Mouse (Mus musculus) forebrain, embryonic 10.5 days (tissue): ENCODE results near the gene Spocd1. TPM values are rescaled to one million over a fixed set of nuclear protein-coding genes. Genes with fewer than 3 reads are reported as not detected.

Source experiments
- DNase-seq: peaks from one replicate; pipeline ENCODE4 v3.0.0-alpha.2; 2017; ENCODE audit warnings: low spot score; ENCODE audit errors: extremely low spot score
- H3K27ac ChIP-seq: fragments of 300-500 bp; sonication (generic); 2 replicates; pipeline ENCODE4 v1.5.1; 2016; ENCODE audit warnings: mild to moderate bottlenecking
- H3K27me3 ChIP-seq: fragments of 300-500 bp; sonication (generic); 2 replicates; pipeline ENCODE4 v1.6.1; 2016; ENCODE audit warnings: mild to moderate bottlenecking; ENCODE audit not compliant: poor library complexity, severe bottlenecking
- H3K36me3 ChIP-seq: fragments of 300-500 bp; sonication (generic); replicated peaks from 2 replicates; pipeline ENCODE4 v1.6.1; 2016; ENCODE audit warnings: mild to moderate bottlenecking, moderate library complexity
- H3K4me1 ChIP-seq: fragments of 300-500 bp; sonication (generic); 2 replicates; pipeline ENCODE4 v1.6.1; 2016
- H3K4me3 ChIP-seq: fragments of 300-500 bp; sonication (generic); 2 replicates; pipeline ENCODE4 v1.5.1; 2016; ENCODE audit warnings: mild to moderate bottlenecking, moderate library complexity
- H3K9me3 ChIP-seq: fragments of 300-500 bp; sonication (generic); 2 replicates; pipeline ENCODE4 v1.6.1; 2016; ENCODE audit warnings: mild to moderate bottlenecking, moderate library complexity
- WGBS: fragments of 180-500 bp; shearing (Covaris S2); methylation state at CpG from one replicate; pipeline ENCODE4 v1.1.7; 2016; 5-methylcytosine and 5-hydroxymethylcytosine counted together
- polyA plus RNA-seq: library from polyadenylated mRNA; unstranded; fragments of >200 nt; fragmentation: Nextera tagmentation; extraction: Ambion mirVana; gene quantifications from 2 replicates; pipeline ENCODE4 v1.2.1, GENCODE M21; 2016

The Spocd1 gene
- polyA plus RNA-seq, 1 experiment from 2014 or later: not detected

- Histone ChIP-seq H3K4me1 (peaks cover 28% of the 10 kb centered on the region), H3K9me3 (no peaks in the 10 kb centered on the region), H3K36me3 (no peaks in the 10 kb centered on the region), H3K4me3 (no peak overlapping the region), H3K27ac (peak overlapping the region; percentile 35), H3K27me3 (peaks cover 51% of the 10 kb centered on the region)
- no peak for DNase-seq
- WGBS: 65% methylated on average over 5 of the region's 5 CpGs
These were observed 72.7 kb downstream of the Spocd1 start for GRCm38 (mm10) chr4:130001710-130002109.

- Histone ChIP-seq H3K36me3 (no peaks in the 10 kb centered on the region), H3K4me1 (peaks cover 32% of the 10 kb centered on the region), H3K27ac (peak overlapping the region; percentile 35; the same call in 1 of the 2 replicates), H3K9me3 (no peaks in the 10 kb centered on the region), H3K4me3 (no peak overlapping the region), H3K27me3 (peaks cover 55% of the 10 kb centered on the region)
- DNase-seq: no peak
- 88% methylated on average over 10 of the region's 10 CpGs for WGBS
These were observed 73.1 kb downstream of the Spocd1 start for GRCm38 (mm10) chr4:130002157-130002556.

- peaks cover 3% of the 10 kb centered on the region; the same call in 1 of the 2 replicates for H3K36me3 ChIP-seq
These were observed 76.5 kb downstream of the Spocd1 start for GRCm38 (mm10) chr4:130005593-130005992.

GRCm38 (mm10) chr4:130006533-130006932 is 77.5 kb downstream of the Spocd1 start:
- no peaks in the 10 kb centered on the region for H3K9me3 ChIP-seq
- peaks cover 71% of the 10 kb centered on the region for H3K27me3 ChIP-seq
- H3K4me3 ChIP-seq: peak overlapping the region; percentile 51
- 18% methylated on average over 25 of the region's 25 CpGs for WGBS
- DNase-seq: peak; percentile 57
- H3K4me1 ChIP-seq: peaks cover 27% of the 10 kb centered on the region
- peaks cover 5% of the 10 kb centered on the region; the same call in 1 of the 2 replicates for H3K36me3 ChIP-seq
- H3K27ac ChIP-seq: peak overlapping the region; percentile 74

More at GRCm38 (mm10) chr4:130005593-130005992, 76.5 kb downstream of the Spocd1 start:
- peaks cover 30% of the 10 kb centered on the region for H3K4me1 ChIP-seq
- no peak overlapping the region for H3K27ac ChIP-seq
- no peak for DNase-seq
- H3K9me3 ChIP-seq: no peaks in the 10 kb centered on the region
- WGBS: 57% methylated on average over 9 of the region's 9 CpGs
- no peak overlapping the region for H3K4me3 ChIP-seq
- peaks cover 71% of the 10 kb centered on the region for H3K27me3 ChIP-seq

Other genes with a start within 250 kb of the Spocd1 start
- gene Tmem39b, start 232.4 kb upstream of the Spocd1 start, polyA plus RNA-seq: 15.7 and 20.0 TPM in 2 replicates
- gene Khdrbs1, start 186.9 kb upstream of the Spocd1 start, polyA plus RNA-seq: 148 and 151 TPM in 2 replicates
- 317 and 328 TPM in 2 replicates for gene Ptp4a2, start 118.0 kb upstream of the Spocd1 start, polyA plus RNA-seq
- gene Adgrb2, start 55.6 kb downstream of the Spocd1 start, polyA plus RNA-seq: 0.84 and 1.4 TPM in 2 replicates
- gene Col16a1, start 118.6 kb downstream of the Spocd1 start, polyA plus RNA-seq: 2.3 and 2.4 TPM in 2 replicates
- gene Pef1, start 173.3 kb downstream of the Spocd1 start, polyA plus RNA-seq: 69.8 and 70.4 TPM in 2 replicates
- gene Hcrtr1, start 210.1 kb downstream of the Spocd1 start, polyA plus RNA-seq: 0.32 and 0.36 TPM in 2 replicates
- 7.2 and 7.6 TPM in 2 replicates for gene Tinagl1, start 245.9 kb downstream of the Spocd1 start, polyA plus RNA-seq